Mouse (Mus musculus) adrenal gland (tissue): ENCODE data around the gene Morc4.

Experiments
- intact Hi-C: fragments of 180-260 bp; cut with DNase I; formaldehyde crosslinking; loops from one replicate; pipeline ENCODE4 v1.15.1; 2025

Gene Morc4

GRCm38 (mm10) chrX:139807391-139807790, 64.1 kb downstream of the Morc4 start:
- intact Hi-C loops: no loop called here

GRCm38 (mm10) chrX:139805918-139806317, 65.6 kb downstream of the Morc4 start:
- intact Hi-C loops: no loop called here

GRCm38 (mm10) chrX:139803028-139803427, 68.4 kb downstream of the Morc4 start:
- intact Hi-C loops: no loop called here

GRCm38 (mm10) chrX:139800406-139800878, 71.0 kb downstream of the Morc4 start, which contains the start of gene Cldn2:
Gene Cldn2, plus strand, starts transcription at chrX:139800828.
- intact Hi-C loops: no loop called here

GRCm38 (mm10) chrX:139799953-139800352, 71.5 kb downstream of the Morc4 start:
- intact Hi-C loops: no loop called here

GRCm38 (mm10) chrX:139797875-139798274, 73.6 kb downstream of the Morc4 start:
- intact Hi-C loops: no loop called here

- intact Hi-C loops: no loop called here
Measured at GRCm38 (mm10) chrX:139796037-139796436, 75.4 kb downstream of the Morc4 start.

GRCm38 (mm10) chrX:139794072-139794845, 77.2 kb downstream of the Morc4 start:
- intact Hi-C loops: no loop called here

- intact Hi-C loops: no loop called here
Measured at GRCm38 (mm10) chrX:139785764-139786163, 85.7 kb downstream of the Morc4 start.

- intact Hi-C loops: no loop called here
Measured at GRCm38 (mm10) chrX:139783045-139783422, 88.4 kb downstream of the Morc4 start.

- intact Hi-C loops: no loop called here
Measured at GRCm38 (mm10) chrX:139782278-139783044, 89.0 kb downstream of the Morc4 start, which contains the start of gene Ripply1. Gene Ripply1, minus strand, starts transcription at chrX:139782353.

- intact Hi-C loops: no loop called here
Measured at GRCm38 (mm10) chrX:139781563-139781962, 89.9 kb downstream of the Morc4 start.

- intact Hi-C loops: no loop called here
Measured at GRCm38 (mm10) chrX:139780988-139781387, 90.5 kb downstream of the Morc4 start.

GRCm38 (mm10) chrX:139779401-139779800, 92.1 kb downstream of the Morc4 start:
- intact Hi-C loops: no loop called here

GRCm38 (mm10) chrX:139778886-139779285, 92.6 kb downstream of the Morc4 start:
- intact Hi-C loops: no loop called here

- intact Hi-C loops: no loop called here
Measured at GRCm38 (mm10) chrX:139777357-139777756, 94.1 kb downstream of the Morc4 start.

- intact Hi-C loops: no loop called here
Measured at GRCm38 (mm10) chrX:139775084-139775612, 96.3 kb downstream of the Morc4 start.

- intact Hi-C loops: loop anchor here (1.0 kb wide), 1 partner anchor 57 kb away; no protein-coding TSS in a partner anchor
Measured at GRCm38 (mm10) chrX:139774309-139775083, 97.0 kb downstream of the Morc4 start.
